Mouse (Mus musculus) small intestine, adult 2 months (tissue): ENCODE data around the gene Ntrk3.

Experiments
- CTCF ChIP-seq: fragments of 200-500 bp; IDR thresholded peaks from 2 replicates; pipeline ENCODE4 v1.5.1; 2012; ENCODE audit warnings: low read depth, mild to moderate bottlenecking, control low read depth, inconsistent platforms, low read length, moderate library complexity, mixed read lengths; ENCODE audit not compliant: insufficient replicate concordance, insufficient read length; ENCODE audit errors: extremely low read depth
- POLR2A ChIP-seq: fragments of 200-500 bp; IDR thresholded peaks from 2 replicates; pipeline ENCODE4 v1.6.1; 2012; ENCODE audit warnings: low read depth, mild to moderate bottlenecking, control low read depth, inconsistent platforms, low read length, moderate library complexity

DNA sequence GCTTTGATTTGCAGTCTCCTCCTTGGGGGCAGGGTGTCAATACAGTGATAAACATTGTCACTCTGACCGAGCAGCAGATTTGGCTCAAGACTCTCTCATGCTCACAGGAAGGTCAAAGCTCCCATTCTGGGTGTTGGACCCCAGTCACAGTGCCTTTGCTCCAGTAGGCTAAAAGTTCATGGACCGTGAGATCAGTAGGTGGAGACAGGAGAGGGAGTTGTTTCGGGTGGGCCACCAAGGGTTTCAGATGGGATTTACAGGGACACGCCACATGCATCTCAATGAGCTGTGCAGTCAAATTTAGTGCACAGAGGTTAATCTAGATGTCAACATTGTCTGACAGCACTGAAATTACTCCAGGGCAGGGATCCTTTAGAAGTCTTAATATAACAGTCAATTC, 552.2 kb downstream of the Ntrk3 start:
- TF ChIP-seq CTCF (no peak), POLR2A (no peak)
